Mouse (Mus musculus) stomach, postnatal 0 days (tissue): ENCODE results near the gene Hoga1.

Experiments
- CTCF ChIP-seq: IDR thresholded peaks from 2 replicates; pipeline ENCODE4 v1.5.1; 2016; ENCODE audit warnings: antibody characterized with exemption, low read depth, mild to moderate bottlenecking, moderate library complexity
- EP300 ChIP-seq: optimal IDR thresholded peaks from 2 replicates; pipeline ENCODE3; 2016; ENCODE audit warnings: antibody characterized with exemption

- TF ChIP-seq EP300 = no peak
- TF ChIP-seq CTCF = no peak
These were observed 72.7 kb downstream of the Hoga1 start for GRCm38 (mm10) chr19:42118142-42118541.
